Mouse (Mus musculus) heart, embryonic 10.5 days (tissue): ENCODE measurements around the gene Adam10. TPM values are rescaled to one million over a fixed set of nuclear protein-coding genes. Genes with fewer than 3 reads are reported as not detected.

ENCODE experiments used
- DNase-seq: peaks from one replicate; pipeline ENCODE4 v3.0.0-alpha.2; 2017; ENCODE audit warnings: low spot score
- H3K27ac ChIP-seq: fragments of 300-500 bp; sonication (generic); 2 replicates; pipeline ENCODE4 v1.5.1; 2016; ENCODE audit warnings: mild to moderate bottlenecking
- H3K27me3 ChIP-seq: fragments of 300-500 bp; sonication (generic); 2 replicates; pipeline ENCODE4 v1.6.1; 2016; ENCODE audit warnings: mild to moderate bottlenecking; ENCODE audit not compliant: poor library complexity, insufficient read depth, severe bottlenecking
- H3K36me3 ChIP-seq: fragments of 300-500 bp; sonication (generic); 2 replicates; pipeline ENCODE4 v1.6.1; 2016; ENCODE audit warnings: mild to moderate bottlenecking, moderate library complexity
- H3K4me1 ChIP-seq: fragments of 300-500 bp; sonication (generic); 2 replicates; pipeline ENCODE4 v1.6.1; 2016; ENCODE audit warnings: mild to moderate bottlenecking
- H3K4me3 ChIP-seq: fragments of 300-500 bp; sonication (generic); 2 replicates; pipeline ENCODE4 v1.5.1; 2016; ENCODE audit warnings: mild to moderate bottlenecking, moderate library complexity
- H3K9me3 ChIP-seq: fragments of 300-500 bp; sonication (generic); 2 replicates; pipeline ENCODE4 v1.6.1; 2016; ENCODE audit warnings: mild to moderate bottlenecking, moderate library complexity
- WGBS: fragments of 180-500 bp; shearing (Covaris S2); methylation state at CpG from one replicate; pipeline ENCODE4 v1.1.7; 2016; 5-methylcytosine and 5-hydroxymethylcytosine counted together
- polyA plus RNA-seq: library from polyadenylated mRNA; unstranded; fragments of >200 nt; fragmentation: Nextera tagmentation; extraction: Ambion mirVana; gene quantifications from 2 replicates; pipeline ENCODE4 v1.2.1, GENCODE M21; 2016

Gene Adam10
- polyA plus RNA-seq, 1 experiment from 2014 or later = 68.2 TPM

DNA sequence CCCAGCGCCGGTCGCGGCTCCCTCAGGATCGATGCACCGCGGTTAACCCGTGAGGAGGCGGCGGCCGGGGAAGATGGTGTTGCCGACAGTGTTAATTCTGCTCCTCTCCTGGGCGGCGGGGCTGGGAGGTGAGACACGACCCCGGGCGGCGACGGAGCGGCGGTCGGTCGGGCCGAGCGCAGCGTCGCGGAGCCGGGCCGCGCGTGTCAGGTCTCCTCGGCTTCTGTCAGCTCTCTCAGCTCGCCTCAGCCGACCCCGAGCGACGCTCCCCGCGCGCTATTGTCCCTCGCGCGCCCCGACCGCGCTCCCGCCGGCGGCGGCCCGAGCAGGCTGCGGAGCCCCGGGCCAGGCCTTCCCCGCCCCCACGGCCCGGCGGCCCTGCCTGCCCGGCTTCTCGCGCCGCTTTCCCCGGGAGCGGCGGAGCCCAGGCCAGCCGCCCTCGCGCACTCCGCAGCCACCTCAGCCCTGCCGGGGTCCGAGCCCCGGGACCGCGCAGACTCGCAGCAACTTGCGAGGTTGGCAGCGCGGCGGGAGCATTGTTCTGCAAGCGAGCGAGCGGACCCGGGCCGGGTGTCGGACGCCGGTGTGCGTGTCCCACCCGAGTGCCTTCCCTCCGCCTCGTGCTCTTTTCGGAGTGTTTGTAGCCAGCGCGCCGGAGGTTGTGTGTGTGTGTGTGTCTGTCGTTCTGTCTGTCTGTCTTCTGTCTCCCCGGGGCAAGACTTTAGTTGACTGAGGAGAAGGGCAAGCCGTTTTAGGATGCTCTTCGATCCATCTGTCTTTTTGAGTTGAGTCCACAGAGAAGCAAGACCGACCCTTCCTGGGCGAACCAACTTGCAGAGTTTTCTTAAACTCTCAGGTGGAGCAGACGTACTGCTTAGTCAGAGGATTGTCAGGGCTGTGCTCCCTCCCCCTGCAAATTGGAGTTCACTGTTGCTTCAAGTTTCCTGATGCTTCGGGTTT, 615 bp downstream of the Adam10 start:
- peak overlapping the region; percentile 99 for H3K27ac ChIP-seq
- under 1% methylated on average over 100 of the region's 103 CpGs for WGBS

DNA sequence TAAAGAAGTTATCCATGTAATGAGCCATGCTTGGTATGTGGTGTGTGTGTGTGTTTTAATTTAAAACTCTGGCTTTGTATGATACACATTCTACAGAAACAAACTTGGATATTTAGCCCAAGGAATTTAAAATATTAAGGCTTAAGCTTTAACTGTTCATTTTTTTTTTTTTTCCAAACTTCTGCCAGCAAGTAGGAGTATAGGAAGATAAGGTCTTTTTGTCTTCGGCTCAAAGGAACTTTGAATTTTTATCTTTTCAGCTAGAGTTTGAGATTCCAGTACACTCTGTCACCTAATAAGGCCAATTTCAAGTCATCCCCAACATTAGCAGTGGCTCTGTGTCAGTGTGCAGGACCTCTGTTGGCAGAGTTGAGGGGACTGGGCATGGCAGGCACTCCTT, 3.4 kb downstream of the Adam10 start:
- no peak for DNase-seq
- Histone ChIP-seq H3K9me3 (no peaks in the 10 kb centered on the region), H3K27ac (no peak overlapping the region), H3K36me3 (no peaks in the 10 kb centered on the region), H3K27me3 (no peaks in the 10 kb centered on the region), H3K4me1 (peaks cover 36% of the 10 kb centered on the region), H3K4me3 (no peak overlapping the region)
- WGBS = 23% methylated on average over 1 of the region's 1 CpGs

More for the DNA sequence above, 615 bp downstream of the Adam10 start:
- DNase-seq = peak; percentile 82
- no peaks in the 10 kb centered on the region for H3K36me3 ChIP-seq
- no peaks in the 10 kb centered on the region for H3K9me3 ChIP-seq
- H3K4me3 ChIP-seq = peak overlapping the region; percentile 89
- H3K4me1 ChIP-seq = peaks cover 21% of the 10 kb centered on the region
- H3K27me3 ChIP-seq = no peaks in the 10 kb centered on the region

GRCm38 (mm10) chr9:70688301-70688968, 9.6 kb downstream of the Adam10 start:
- 45% methylated on average over 2 of the region's 2 CpGs for WGBS
- H3K27ac ChIP-seq = no peak overlapping the region
- DNase-seq = no peak
- H3K4me1 ChIP-seq = peaks cover 46% of the 10 kb centered on the region
- H3K27me3 ChIP-seq = no peaks in the 10 kb centered on the region
- H3K9me3 ChIP-seq = no peaks in the 10 kb centered on the region
- no peaks in the 10 kb centered on the region for H3K36me3 ChIP-seq
- no peak overlapping the region for H3K4me3 ChIP-seq

- peaks cover 45% of the 10 kb centered on the region for H3K4me1 ChIP-seq
- no peaks in the 10 kb centered on the region for H3K9me3 ChIP-seq
- no peak overlapping the region for H3K27ac ChIP-seq
- H3K27me3 ChIP-seq = no peaks in the 10 kb centered on the region
- DNase-seq = no peak
- no peaks in the 10 kb centered on the region for H3K36me3 ChIP-seq
- H3K4me3 ChIP-seq = no peak overlapping the region
- 84% methylated on average over 3 of the region's 3 CpGs for WGBS
Measured at GRCm38 (mm10) chr9:70689926-70690325, 11.1 kb downstream of the Adam10 start.

DNA sequence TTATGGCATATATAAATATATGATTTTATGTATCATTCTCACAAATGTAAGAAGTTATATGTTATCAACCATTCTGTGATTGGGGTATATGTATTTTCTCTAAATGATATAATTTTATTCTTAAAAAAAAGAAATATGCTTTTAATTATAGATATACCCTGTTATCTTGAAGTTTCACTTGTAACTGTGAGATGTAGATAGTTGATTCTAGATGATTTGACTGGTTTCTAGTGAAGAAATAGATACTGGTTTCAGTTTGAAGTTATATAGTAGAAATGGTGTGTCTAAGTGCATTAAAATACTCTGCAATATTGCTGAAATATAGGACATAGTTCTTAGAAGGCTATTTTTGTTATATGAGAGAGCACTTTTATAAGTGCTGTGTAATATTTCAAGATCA, 11.8 kb downstream of the Adam10 start:
- no peaks in the 10 kb centered on the region for H3K9me3 ChIP-seq
- no peaks in the 10 kb centered on the region for H3K36me3 ChIP-seq
- no peak overlapping the region for H3K27ac ChIP-seq
- peaks cover 40% of the 10 kb centered on the region for H3K4me1 ChIP-seq
- H3K4me3 ChIP-seq = no peak overlapping the region
- no peak for DNase-seq
- H3K27me3 ChIP-seq = no peaks in the 10 kb centered on the region

DNA sequence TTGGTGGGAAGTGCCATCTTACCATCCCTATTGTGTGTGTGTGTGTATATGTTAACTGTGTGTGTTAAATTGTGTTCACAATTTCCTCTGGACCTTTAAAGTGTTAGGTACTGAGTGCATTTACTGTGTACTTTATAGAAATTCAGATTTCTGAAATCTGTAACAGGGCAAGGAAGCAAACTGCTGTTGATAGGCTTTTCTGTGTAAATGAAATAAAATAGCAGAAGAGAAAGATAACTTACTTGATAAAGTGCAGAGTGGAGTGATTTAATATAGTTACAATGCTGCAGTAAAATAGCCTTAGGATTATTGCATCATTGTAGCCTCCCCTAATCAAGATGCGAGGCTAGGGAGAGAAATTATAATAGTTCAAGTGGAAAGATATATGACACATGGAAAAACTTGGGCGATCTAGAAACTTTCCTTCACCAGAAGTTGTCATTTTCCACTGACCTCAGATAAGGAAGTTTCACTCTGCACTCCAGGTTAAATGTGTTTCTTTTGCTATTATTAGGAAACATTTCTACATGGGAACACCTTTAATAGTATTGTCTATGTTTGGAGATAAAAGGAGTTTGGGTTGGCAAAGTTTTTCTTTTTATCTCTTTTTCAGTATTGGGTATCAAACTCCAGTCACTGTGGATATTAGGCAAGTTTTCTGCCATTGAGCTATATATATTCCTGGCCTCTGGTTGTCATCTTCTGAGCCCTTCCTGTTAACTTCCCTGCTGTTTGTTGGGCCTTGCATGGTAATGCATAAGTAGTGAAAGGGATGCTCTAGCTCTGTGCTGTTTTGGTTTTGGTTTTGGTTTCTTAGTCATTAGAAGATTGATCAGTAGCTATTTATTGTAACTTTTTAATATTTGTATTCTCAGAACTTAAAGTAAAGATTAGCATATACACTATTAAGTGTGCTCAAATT, 13.2 kb downstream of the Adam10 start:
- peaks cover 33% of the 10 kb centered on the region for H3K4me1 ChIP-seq
- no peaks in the 10 kb centered on the region for H3K27me3 ChIP-seq
- DNase-seq = no peak

DNA sequence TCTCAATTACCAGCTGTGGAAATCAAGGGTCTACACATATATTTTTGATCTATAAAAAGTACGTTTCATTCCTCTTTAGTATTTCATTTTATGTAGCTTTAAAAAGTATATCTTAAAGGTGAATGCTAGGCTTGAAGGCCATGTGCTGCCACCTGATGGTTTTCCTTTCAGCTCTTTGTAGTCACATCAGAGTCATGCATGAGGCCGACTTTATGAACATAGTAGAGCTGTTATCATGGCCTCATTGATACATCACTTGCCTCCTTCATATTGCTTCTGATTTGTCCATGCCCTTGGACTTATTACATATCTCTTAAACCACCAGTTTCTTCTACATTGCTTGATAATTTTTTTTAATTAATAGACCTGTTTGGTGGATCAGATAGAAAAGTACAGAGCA, 16.9 kb downstream of the Adam10 start:
- Histone ChIP-seq H3K4me1 (peaks cover 10% of the 10 kb centered on the region; the same call in 1 of the 2 replicates), H3K9me3 (no peaks in the 10 kb centered on the region), H3K27me3 (no peaks in the 10 kb centered on the region), H3K36me3 (no peaks in the 10 kb centered on the region), H3K27ac (no peak overlapping the region), H3K4me3 (no peak overlapping the region)
- 91% methylated on average over 2 of the region's 2 CpGs for WGBS
- DNase-seq = no peak

More for the DNA sequence above, 13.2 kb downstream of the Adam10 start:
- WGBS = 55% methylated on average over 2 of the region's 2 CpGs
- Histone ChIP-seq H3K9me3 (no peaks in the 10 kb centered on the region), H3K27ac (no peak overlapping the region), H3K36me3 (no peaks in the 10 kb centered on the region), H3K4me3 (no peak overlapping the region)

DNA sequence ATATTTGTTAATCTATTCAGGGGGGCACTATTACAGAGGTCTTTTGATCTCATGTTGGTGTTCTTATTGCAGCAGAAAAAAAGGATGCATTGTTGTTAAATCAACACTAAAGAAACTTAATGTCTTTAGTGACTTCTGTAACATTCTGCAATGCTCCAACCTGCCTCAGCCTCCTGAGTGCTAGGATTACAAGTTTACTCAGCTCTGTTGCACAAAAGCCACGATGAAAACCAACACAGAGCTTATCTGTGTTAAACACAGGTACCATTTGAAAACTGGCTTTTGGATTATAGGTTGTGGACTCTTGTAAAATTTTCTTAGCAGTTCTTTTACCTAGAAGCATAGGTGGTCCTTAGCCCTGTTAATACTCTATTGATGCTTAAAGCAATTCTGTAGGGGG, 19.3 kb downstream of the Adam10 start:
- Histone ChIP-seq H3K36me3 (no peaks in the 10 kb centered on the region), H3K4me3 (no peak overlapping the region), H3K27ac (no peak overlapping the region), H3K9me3 (no peaks in the 10 kb centered on the region), H3K27me3 (no peaks in the 10 kb centered on the region), H3K4me1 (no peaks in the 10 kb centered on the region)
- no peak for DNase-seq
- 65% methylated on average over 1 of the region's 1 CpGs for WGBS

DNA sequence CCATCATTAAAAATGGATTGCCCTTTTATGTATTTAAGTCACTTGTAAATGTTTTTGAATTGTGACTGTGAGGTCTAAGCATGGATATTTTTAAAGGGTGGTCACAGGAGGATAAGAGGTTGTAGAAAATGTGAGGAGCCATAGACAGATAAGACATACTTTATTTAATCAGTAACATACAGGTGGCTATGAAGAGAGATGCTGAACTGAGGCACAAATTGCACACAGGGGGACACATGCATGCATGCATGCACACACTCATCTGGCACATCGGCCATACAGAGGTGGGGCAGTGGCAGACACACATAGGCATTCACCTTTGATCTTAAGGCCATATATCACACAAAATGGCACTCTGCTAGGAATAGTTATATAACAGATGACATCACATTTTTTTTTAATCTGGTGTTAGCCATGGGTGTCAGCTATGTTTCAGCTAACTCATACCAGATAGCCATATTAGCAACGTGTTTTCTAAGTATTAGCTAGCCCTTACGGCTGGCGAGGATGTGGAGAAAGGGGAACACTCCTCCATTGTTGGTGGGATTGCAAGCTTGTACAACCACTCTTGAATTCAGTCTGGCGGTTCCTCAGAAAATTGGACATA, 24.9 kb downstream of the Adam10 start:
- WGBS = 92% methylated on average over 5 of the region's 5 CpGs
- Histone ChIP-seq H3K4me1 (no peaks in the 10 kb centered on the region), H3K9me3 (no peaks in the 10 kb centered on the region), H3K4me3 (no peak overlapping the region), H3K27me3 (no peaks in the 10 kb centered on the region), H3K36me3 (peaks cover 14% of the 10 kb centered on the region), H3K27ac (no peak overlapping the region)
- no peak for DNase-seq

GRCm38 (mm10) chr9:70706444-70706843, 27.6 kb downstream of the Adam10 start:
- Histone ChIP-seq H3K9me3 (no peaks in the 10 kb centered on the region), H3K36me3 (peaks cover 17% of the 10 kb centered on the region), H3K4me3 (no peak overlapping the region), H3K27me3 (no peaks in the 10 kb centered on the region), H3K27ac (no peak overlapping the region), H3K4me1 (no peaks in the 10 kb centered on the region)
- DNase-seq = no peak
- 95% methylated on average over 1 of the region's 1 CpGs for WGBS

DNA sequence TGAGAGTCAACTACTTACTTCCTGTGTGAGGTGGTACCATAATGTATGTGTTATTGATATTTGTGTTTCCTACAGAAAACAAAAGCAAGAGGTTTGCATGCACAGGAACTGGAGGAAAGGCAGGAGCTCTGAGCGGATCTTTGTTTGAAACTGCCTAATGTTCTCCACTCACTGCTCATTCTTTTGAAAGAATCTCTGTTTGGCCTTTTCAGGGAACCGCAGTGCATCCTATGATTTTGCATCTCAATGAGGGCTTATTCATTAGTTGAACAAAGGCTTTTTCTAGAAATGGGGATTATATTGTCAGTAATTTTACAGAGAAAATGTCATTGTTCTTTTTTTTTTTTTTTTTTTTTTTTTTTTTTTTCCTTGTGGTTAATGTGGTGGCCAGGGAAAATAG, 50.7 kb downstream of the Adam10 start:
- Histone ChIP-seq H3K9me3 (no peaks in the 10 kb centered on the region), H3K4me3 (no peak overlapping the region), H3K4me1 (no peaks in the 10 kb centered on the region), H3K27me3 (no peaks in the 10 kb centered on the region), H3K36me3 (no peaks in the 10 kb centered on the region), H3K27ac (no peak overlapping the region)
- 81% methylated on average over 2 of the region's 2 CpGs for WGBS
- no peak for DNase-seq

GRCm38 (mm10) chr9:70731079-70731478, 52.3 kb downstream of the Adam10 start:
- no peak overlapping the region for H3K4me3 ChIP-seq
- H3K4me1 ChIP-seq = no peaks in the 10 kb centered on the region
- DNase-seq = no peak
- H3K36me3 ChIP-seq = no peaks in the 10 kb centered on the region
- H3K9me3 ChIP-seq = no peaks in the 10 kb centered on the region
- no peaks in the 10 kb centered on the region for H3K27me3 ChIP-seq
- no peak overlapping the region for H3K27ac ChIP-seq
